ENCODE assay signal across 11 mouse cellular contexts in the genomic region with DNA sequence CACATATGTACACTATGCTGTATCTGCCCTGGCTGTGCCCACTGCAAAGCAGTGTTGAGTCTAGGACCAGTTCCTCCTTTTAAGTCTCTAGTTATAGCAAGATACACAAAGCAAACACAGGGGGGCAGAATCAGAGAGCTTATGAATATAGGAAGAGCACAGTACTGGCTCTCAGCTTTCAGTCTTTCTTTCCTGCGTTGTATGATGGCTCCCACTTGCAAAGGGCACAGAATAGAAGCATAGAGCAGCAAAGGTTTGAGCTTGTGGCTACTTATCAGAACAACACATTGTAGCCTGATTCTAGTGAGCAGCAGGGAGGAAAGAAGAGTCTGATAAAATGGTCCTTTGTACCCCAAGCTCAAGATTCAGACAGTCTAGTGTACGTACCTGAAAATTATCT. TPM values are rescaled to one million over a fixed set of nuclear protein-coding genes. Genes with fewer than 3 reads are reported as not detected.
DNase-seq lines count a peak whose midpoint lies in the region; ATAC-seq and TF ChIP-seq lines count a peak whose summit lies in the region.
"Had no signal": no experiment of that assay in that cellular context is flagged by ENCODE, and none has a peak within 500 bp of the region (broad histone marks: within the 10 kb centered on the region; RNA-seq: fewer than 3 reads in every experiment).

No protein-coding gene starts in this region.

- peak; percentile 4 for DNase-seq in embryo, embryonic 10.5 days (ENCODE audit: low spot score)
- no peak for DNase-seq in embryo, embryonic 9.5 days (ENCODE audit: extremely low spot score)
- peak; percentile 2 for DNase-seq in midbrain, postnatal 0 days (ENCODE audit: low spot score)
- DNase-seq in midbrain, embryonic 14.5 days, result no peak
- no peak for DNase-seq in liver, embryonic 13.5 days
- no peak for DNase-seq in stomach, postnatal 0 days (ENCODE audit: low spot score)
- DNase-seq in kidney, adult 18-20 months, result no peak
- DNase-seq in adrenal gland, postnatal 10 days, result no peak

- TF ChIP-seq EP300 in stomach, postnatal 0 days (optimal IDR thresholded peaks at IDR 0.05), result no peak

- H3K27ac ChIP-seq in midbrain, postnatal 0 days (ENCODE audit: low read depth, low read length), result no peak overlapping the region
- no peak overlapping the region for H3K27ac ChIP-seq in midbrain, embryonic 14.5 days (replicated peaks; ENCODE audit: low read depth, low read length)
- no peak overlapping the region for H3K27ac ChIP-seq in liver, embryonic 13.5 days
- no peak overlapping the region for H3K27ac ChIP-seq in stomach, postnatal 0 days (replicated peaks)
- H3K27ac ChIP-seq: embryonic facial prominence, embryonic 12.5 days; neural tube, embryonic 13.5 days had no signal

- H3K4me1 ChIP-seq in midbrain, postnatal 0 days (ENCODE audit: insufficient read depth, low read length), result no peaks in the 10 kb centered on the region
- no peaks in the 10 kb centered on the region for H3K4me1 ChIP-seq in midbrain, embryonic 14.5 days (ENCODE audit: control insufficient read depth, insufficient read depth, low read length)
- H3K4me1 ChIP-seq in liver, embryonic 13.5 days (replicated peaks), result peaks cover 62% of the 10 kb centered on the region
- H3K4me1 ChIP-seq in stomach, postnatal 0 days (replicated peaks; ENCODE audit: control insufficient read depth, insufficient read depth), result no peaks in the 10 kb centered on the region
- H3K4me1 ChIP-seq: embryonic facial prominence, embryonic 12.5 days; neural tube, embryonic 13.5 days had no signal

- H3K9ac ChIP-seq in midbrain, postnatal 0 days (replicated peaks; ENCODE audit: low read length, poor library complexity, severe bottlenecking), result no peak overlapping the region
- H3K9ac ChIP-seq in midbrain, embryonic 14.5 days (replicated peaks; ENCODE audit: low read length), result no peak overlapping the region
- H3K9ac ChIP-seq in liver, embryonic 13.5 days, result no peak overlapping the region
- no peak overlapping the region for H3K9ac ChIP-seq in stomach, postnatal 0 days (ENCODE audit: low read length)
- H3K9ac ChIP-seq: embryonic facial prominence, embryonic 12.5 days; neural tube, embryonic 13.5 days had no signal

- H3K4me3 ChIP-seq in midbrain, postnatal 0 days (ENCODE audit: low read depth, low read length), result no peak overlapping the region
- no peak overlapping the region for H3K4me3 ChIP-seq in midbrain, embryonic 14.5 days (replicated peaks; ENCODE audit: low read depth, low read length)
- no peak overlapping the region for H3K4me3 ChIP-seq in liver, embryonic 13.5 days (replicated peaks)
- H3K4me3 ChIP-seq in stomach, postnatal 0 days (ENCODE audit: low read depth, low read length), result no peak overlapping the region
- H3K4me3 ChIP-seq: embryonic facial prominence, embryonic 12.5 days; neural tube, embryonic 13.5 days had no signal

- WGBS in midbrain, postnatal 0 days, result 87% methylated on average over 2 of the region's 2 CpGs
- 88% methylated on average over 2 of the region's 2 CpGs for WGBS in midbrain, embryonic 14.5 days
- 18% methylated on average over 2 of the region's 2 CpGs for WGBS in liver, embryonic 13.5 days (ENCODE audit: insufficient replicate concordance)
- 77% methylated on average over 2 of the region's 2 CpGs for WGBS in stomach, postnatal 0 days

- H3K27me3 ChIP-seq in midbrain, postnatal 0 days (ENCODE audit: insufficient read depth, low read length), result no peaks in the 10 kb centered on the region
- no peaks in the 10 kb centered on the region for H3K27me3 ChIP-seq in midbrain, embryonic 14.5 days (ENCODE audit: control insufficient read depth, insufficient read depth, low read length)
- no peaks in the 10 kb centered on the region for H3K27me3 ChIP-seq in liver, embryonic 13.5 days
- no peaks in the 10 kb centered on the region for H3K27me3 ChIP-seq in stomach, postnatal 0 days (ENCODE audit: control insufficient read depth, insufficient read depth, low read length)
- H3K27me3 ChIP-seq: embryonic facial prominence, embryonic 12.5 days; neural tube, embryonic 13.5 days had no signal

- ATAC-seq in midbrain, postnatal 0 days (ENCODE audit: low FRiP score), result no peak
- no peak for ATAC-seq in midbrain, embryonic 14.5 days (ENCODE audit: low FRiP score, low TSS enrichment)
- peak; percentile 65 for ATAC-seq in liver, embryonic 13.5 days (ENCODE audit: low read depth)
- no peak for ATAC-seq in stomach, postnatal 0 days (ENCODE audit: low FRiP score, low TSS enrichment)

- H3K4me2 ChIP-seq in midbrain, postnatal 0 days (ENCODE audit: low read depth, low read length, poor library complexity, severe bottlenecking), result no peak overlapping the region
- H3K4me2 ChIP-seq in midbrain, embryonic 14.5 days (ENCODE audit: low read length), result no peak overlapping the region
- H3K4me2 ChIP-seq in liver, embryonic 13.5 days, result no peak overlapping the region
- H3K4me2 ChIP-seq in stomach, postnatal 0 days (replicated peaks; ENCODE audit: low read depth), result no peak overlapping the region
- H3K4me2 ChIP-seq: embryonic facial prominence, embryonic 12.5 days; neural tube, embryonic 13.5 days had no signal

- H3K9me3 ChIP-seq in midbrain, postnatal 0 days (ENCODE audit: low read length), result no peaks in the 10 kb centered on the region
- H3K9me3 ChIP-seq in midbrain, embryonic 14.5 days (ENCODE audit: control insufficient read depth, low read length), result no peaks in the 10 kb centered on the region
- H3K9me3 ChIP-seq in liver, embryonic 13.5 days (replicated peaks), result no peaks in the 10 kb centered on the region
- H3K9me3 ChIP-seq in stomach, postnatal 0 days (ENCODE audit: control insufficient read depth, low read length), result no peaks in the 10 kb centered on the region
- H3K9me3 ChIP-seq: embryonic facial prominence, embryonic 12.5 days; neural tube, embryonic 13.5 days had no signal

- H3K36me3 ChIP-seq in midbrain, postnatal 0 days (ENCODE audit: insufficient read depth, low read length), result no peaks in the 10 kb centered on the region
- H3K36me3 ChIP-seq in midbrain, embryonic 14.5 days (ENCODE audit: control insufficient read depth, insufficient read depth, low read length), result no peaks in the 10 kb centered on the region
- H3K36me3 ChIP-seq in liver, embryonic 13.5 days, result no peaks in the 10 kb centered on the region
- H3K36me3 ChIP-seq in stomach, postnatal 0 days (ENCODE audit: control insufficient read depth, insufficient read depth, low read length), result no peaks in the 10 kb centered on the region
- H3K36me3 ChIP-seq: embryonic facial prominence, embryonic 12.5 days; neural tube, embryonic 13.5 days had no signal

- no peak for TF ChIP-seq CTCF in midbrain, postnatal 0 days (IDR thresholded peaks at IDR 0.05)
- peak; percentile 50 for TF ChIP-seq CTCF in stomach, postnatal 0 days (IDR thresholded peaks at IDR 0.05; ENCODE audit: low read depth)

RNA-seq across cellular contexts. Expression of a gene that starts 8.0 kb away (rescaled TPM):
- not detected in 2 replicates for total RNA-seq in midbrain, postnatal 0 days (2014; rRNA removed)
- 0.15 TPM in 1 of 2 replicates, not detected in the other for polyA plus RNA-seq in midbrain, postnatal 0 days (2015; fragmentation: Nextera tagmentation; extraction: Ambion mirVana)
- not detected in 2 replicates for polyA plus RNA-seq in midbrain, embryonic 14.5 days (2014; fragmentation: Nextera tagmentation; extraction: Ambion mirVana)
- not detected in 2 replicates for polyA plus RNA-seq in liver, embryonic 13.5 days (2015; fragmentation: Nextera tagmentation; extraction: Ambion mirVana)
- polyA plus RNA-seq in stomach, postnatal 0 days (2015; fragmentation: Nextera tagmentation; extraction: Ambion mirVana), result not detected in 2 replicates
- total RNA-seq in adrenal gland, postnatal 10 days (2021), result not detected
- polyA plus RNA-seq: C2C12; embryonic facial prominence, embryonic 12.5 days; neural tube, embryonic 13.5 days had no signal

RNA-seq across cellular contexts. Expression of a gene that starts 17.7 kb away (rescaled TPM):
- 0.49 and 0.57 TPM in 2 replicates for total RNA-seq in midbrain, postnatal 0 days (2014; rRNA removed)
- 0.68 and 0.90 TPM in 2 replicates for polyA plus RNA-seq in midbrain, postnatal 0 days (2015; fragmentation: Nextera tagmentation; extraction: Ambion mirVana)
- 1.7 TPM in 1 of 2 replicates, not detected in the other for polyA plus RNA-seq in midbrain, embryonic 14.5 days (2014; fragmentation: Nextera tagmentation; extraction: Ambion mirVana)
- polyA plus RNA-seq in liver, embryonic 13.5 days (2015; fragmentation: Nextera tagmentation; extraction: Ambion mirVana), result 1.7 and 1.9 TPM in 2 replicates
- polyA plus RNA-seq in stomach, postnatal 0 days (2015; fragmentation: Nextera tagmentation; extraction: Ambion mirVana), result 3.9 TPM in 2 replicates
- total RNA-seq in adrenal gland, postnatal 10 days (2021), result 1 to 10 TPM; 1.6 to 1.8 TPM

RNA-seq across cellular contexts. Expression of a gene that starts 35.6 kb away (rescaled TPM):
- not detected in 2 replicates for total RNA-seq in midbrain, postnatal 0 days (2014; rRNA removed)
- polyA plus RNA-seq in midbrain, postnatal 0 days (2015; fragmentation: Nextera tagmentation; extraction: Ambion mirVana), result not detected in 2 replicates
- not detected in 2 replicates for polyA plus RNA-seq in midbrain, embryonic 14.5 days (2014; fragmentation: Nextera tagmentation; extraction: Ambion mirVana)
- polyA plus RNA-seq in liver, embryonic 13.5 days (2015; fragmentation: Nextera tagmentation; extraction: Ambion mirVana), result 0.10 and 0.12 TPM in 2 replicates
- polyA plus RNA-seq in stomach, postnatal 0 days (2015; fragmentation: Nextera tagmentation; extraction: Ambion mirVana), result 0.02 and 0.04 TPM in 2 replicates
- total RNA-seq in adrenal gland, postnatal 10 days (2021), result under 1 TPM; 0.33 to 0.42 TPM
- polyA plus RNA-seq: C2C12; embryonic facial prominence, embryonic 12.5 days; neural tube, embryonic 13.5 days had no signal

Comparison
In these comparisons a context has a peak if more than half of its experiments do, and no peak if none do; other contexts are left out.
1. DNase-seq: peak in embryo, embryonic 10.5 days (single experiment) and midbrain, postnatal 0 days (single experiment); none in embryo, embryonic 9.5 days (single experiment), midbrain, embryonic 14.5 days (single experiment), liver, embryonic 13.5 days (single experiment), stomach, postnatal 0 days (single experiment), kidney, adult 18-20 months (single experiment) and adrenal gland, postnatal 10 days (single experiment).